Mouse (Mus musculus): ENCODE data around the gene Stk16.
A peak's percentile ranks its signal among the peaks of the same experiment; 100 is the strongest.
"Not testable (repeated sequence)": the region's sequence is repeated elsewhere in the genome, so short reads cannot be mapped to it uniquely, and the experiment has no call there.

The Stk16 gene

DNA sequence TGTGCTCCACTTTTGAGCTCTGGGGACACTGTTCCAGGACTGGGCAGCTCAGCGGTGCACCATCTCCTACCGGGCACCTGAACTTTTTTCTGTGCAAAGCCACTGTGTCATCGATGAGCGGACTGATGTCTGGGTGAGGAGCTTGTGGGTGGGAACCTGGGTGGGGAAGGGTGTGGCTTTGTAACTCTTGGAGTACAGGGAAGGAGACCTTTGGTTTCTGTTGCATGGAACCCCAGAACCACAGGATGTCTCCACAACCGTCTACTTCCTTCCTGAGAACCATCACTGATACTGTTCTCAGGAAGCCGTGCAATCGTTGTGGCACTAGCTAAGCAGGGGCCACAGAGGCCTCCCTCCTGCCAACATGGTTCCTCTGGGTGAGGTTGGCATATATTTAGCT is 2.5 kb downstream of the Stk16 start:
- peak in 1 of 2 experiments; percentile 20 for DNase-seq

DNA sequence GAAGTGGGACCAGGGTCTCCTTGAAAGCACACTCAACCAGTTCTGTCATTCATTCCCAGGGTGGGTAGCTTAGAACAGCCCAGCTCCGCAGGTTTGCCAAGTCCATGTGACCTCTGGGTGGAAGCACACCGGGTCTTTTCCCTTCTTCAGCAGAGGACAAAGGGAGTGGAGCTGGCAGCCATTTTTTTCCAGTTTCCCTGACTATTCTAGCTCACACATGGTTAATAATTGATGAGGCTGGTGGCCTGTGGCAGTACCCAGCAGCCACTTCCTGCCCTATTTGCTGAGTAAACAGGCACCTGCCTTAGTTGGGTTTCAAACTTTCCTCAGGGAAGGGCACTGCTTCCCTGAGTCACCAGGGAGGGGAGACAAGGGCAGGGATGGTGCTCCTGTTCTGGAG is 3.8 kb downstream of the Stk16 start:
- DNase-seq = no peak

GRCm38 (mm10) chr1:75214886-75215285 is 4.2 kb downstream of the Stk16 start:
- DNase-seq = no peak

DNA sequence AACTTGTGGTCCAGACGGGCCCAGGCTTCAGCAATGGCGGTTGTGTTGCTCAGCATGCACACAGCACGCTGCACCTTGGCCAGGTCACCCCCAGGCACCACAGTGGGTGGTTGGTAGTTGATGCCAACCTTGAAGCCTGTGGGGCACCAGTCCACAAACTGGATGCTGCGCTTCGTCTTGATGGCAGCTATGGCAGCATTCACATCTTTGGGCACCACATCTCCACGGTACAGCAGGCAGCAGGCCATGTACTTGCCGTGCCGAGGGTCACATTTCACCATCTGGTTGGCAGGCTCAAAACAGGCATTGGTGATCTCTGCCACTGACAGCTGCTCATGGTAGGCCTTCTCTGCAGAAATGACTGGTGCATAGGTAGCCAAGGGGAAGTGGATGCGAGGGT is 5.1 kb downstream of the Stk16 start:
- DNase-seq = no peak

GRCm38 (mm10) chr1:75216797-75217585 is 6.4 kb downstream of the Stk16 start:
- no peak for DNase-seq

- no peak for DNase-seq
These were observed 7.2 kb downstream of the Stk16 start for GRCm38 (mm10) chr1:75217893-75218226.

DNA sequence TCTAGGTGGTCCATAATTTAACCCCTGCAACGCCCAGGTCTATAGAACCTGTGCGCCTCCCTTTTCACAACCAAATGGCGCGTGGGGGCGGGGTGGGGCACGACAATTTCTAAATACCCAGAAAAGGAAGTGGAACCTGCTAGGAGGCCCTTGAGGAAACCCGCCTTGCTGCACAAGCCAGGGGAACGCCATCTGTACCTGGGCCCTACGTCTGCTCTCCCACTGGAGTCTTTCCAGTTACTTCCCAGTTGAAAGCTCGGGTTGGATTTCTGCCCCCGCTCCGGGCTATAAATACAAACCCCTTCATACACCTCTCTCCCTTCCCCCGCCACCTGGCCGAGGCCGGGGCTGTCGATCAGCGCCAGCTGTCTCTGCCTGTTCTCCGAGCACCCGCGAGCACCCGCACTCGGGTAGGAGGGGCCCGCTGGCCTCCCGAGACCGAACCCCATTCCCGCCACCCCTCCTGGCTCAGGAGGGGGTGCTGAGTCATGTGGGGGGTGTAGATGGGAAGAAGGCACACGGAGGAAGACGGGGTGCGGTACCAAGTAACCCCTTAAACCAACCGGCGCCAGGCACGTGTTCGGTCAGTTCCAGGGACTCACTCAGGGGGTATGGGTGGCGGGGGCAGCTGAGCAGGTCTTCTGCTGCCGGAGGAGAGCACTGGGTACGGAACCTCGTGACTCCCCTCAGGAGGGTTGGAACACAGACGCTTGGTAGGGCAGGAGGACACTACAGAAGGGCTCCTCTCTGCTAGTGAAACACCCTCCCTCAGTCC is 7.8 kb downstream of the Stk16 start:
- peak; percentile 53 to 63 for DNase-seq

DNA sequence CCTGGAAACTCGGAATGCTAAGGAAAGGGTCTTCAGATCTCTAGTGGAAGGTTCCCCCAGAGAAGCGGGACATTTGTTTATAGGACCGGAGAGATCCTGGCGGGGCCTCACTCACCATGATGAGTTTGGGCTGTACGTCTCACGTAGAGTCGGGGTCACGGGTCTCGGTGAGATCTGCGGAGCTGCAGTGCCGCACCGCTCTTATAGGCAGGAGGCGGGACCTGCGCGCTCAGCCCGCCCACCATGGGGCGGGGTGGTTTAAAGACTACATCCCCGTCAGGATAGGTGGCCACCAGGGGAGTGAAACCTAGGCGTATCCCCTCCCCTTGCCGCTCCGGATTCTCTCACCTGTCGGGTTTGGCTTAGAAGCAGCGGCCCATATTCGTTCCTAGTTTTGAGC is 8.4 kb downstream of the Stk16 start:
- peak; percentile 91 to 94 for DNase-seq

GRCm38 (mm10) chr1:75219531-75219930 is 8.9 kb downstream of the Stk16 start, which contains the start of gene Tuba4a:
TSS of gene Tuba4a (minus strand) at chr1:75219865.
- DNase-seq = peak in 1 of 2 experiments; percentile 40

GRCm38 (mm10) chr1:75221538-75221937 is 10.9 kb downstream of the Stk16 start:
- DNase-seq = no peak

DNA sequence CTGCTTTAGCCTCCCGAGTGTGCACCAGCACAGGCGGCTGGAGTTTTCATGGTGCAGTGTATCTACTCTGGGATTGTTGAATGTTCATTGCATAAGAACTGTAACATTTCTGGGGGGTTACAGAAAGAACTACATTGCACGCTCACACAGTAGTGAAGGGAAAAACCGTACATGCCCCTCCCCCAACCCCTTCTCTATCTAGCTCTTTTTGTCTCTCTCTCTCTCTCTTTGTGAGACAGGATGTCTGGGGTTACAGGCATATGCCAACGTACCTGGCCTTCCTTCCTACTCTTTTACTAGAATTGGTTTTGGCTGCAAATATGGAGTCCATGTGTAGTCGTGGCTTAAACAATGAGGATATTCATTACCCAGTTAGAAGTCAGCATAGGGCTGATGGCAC is 12.3 kb downstream of the Stk16 start:
- DNase-seq = no peak

- no peak for DNase-seq
These were observed 12.9 kb downstream of the Stk16 start for GRCm38 (mm10) chr1:75223532-75223931.

DNA sequence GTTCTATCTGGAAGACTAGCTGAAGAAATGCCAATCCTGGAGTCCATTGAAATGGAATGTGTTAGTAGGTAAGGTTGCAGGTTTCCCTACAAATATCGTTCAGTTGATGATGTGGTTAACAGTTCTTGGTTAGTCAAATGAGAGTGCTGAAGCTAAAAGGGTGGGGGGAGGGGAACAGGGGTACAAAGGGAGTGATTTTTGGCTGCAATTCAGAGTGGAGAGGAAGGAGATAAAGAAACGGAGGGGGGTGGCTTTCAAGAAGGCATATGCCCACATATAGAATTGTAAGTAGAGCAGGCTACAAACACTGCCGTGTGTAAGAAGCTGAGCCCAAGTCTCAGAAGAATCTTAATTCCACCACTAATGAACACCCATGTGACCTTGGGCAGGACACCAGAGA is 14.8 kb downstream of the Stk16 start:
- no peak for DNase-seq

GRCm38 (mm10) chr1:75226138-75226537 is 15.5 kb downstream of the Stk16 start:
- no peak for DNase-seq

DNA sequence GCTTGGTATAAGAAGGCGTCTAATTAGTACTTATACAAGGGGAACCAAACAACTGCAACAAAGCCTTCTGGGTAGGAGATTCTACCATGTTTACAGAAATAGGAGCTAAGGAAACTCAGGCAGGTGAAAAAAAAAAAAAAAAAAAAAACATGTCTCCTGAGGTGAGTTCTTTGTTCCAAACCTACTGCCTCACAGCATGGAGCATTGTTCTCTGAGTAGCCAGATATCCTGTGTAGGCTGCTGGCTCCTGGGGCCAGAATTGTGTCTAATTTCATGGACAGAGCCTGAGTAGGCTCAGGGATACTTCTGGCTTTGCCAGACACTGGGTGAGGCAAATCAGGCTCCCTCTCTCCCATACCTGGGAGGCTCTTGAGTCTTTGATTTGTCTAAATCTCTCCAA is 17.0 kb downstream of the Stk16 start:
- DNase-seq = no peak

- no peak for DNase-seq
These were observed 18.5 kb downstream of the Stk16 start for GRCm38 (mm10) chr1:75229158-75229557.

- no peak for DNase-seq
These were observed 19.8 kb downstream of the Stk16 start for GRCm38 (mm10) chr1:75230335-75230994.

- DNase-seq = no peak
These were observed 20.6 kb downstream of the Stk16 start for GRCm38 (mm10) chr1:75231224-75231623.

DNA sequence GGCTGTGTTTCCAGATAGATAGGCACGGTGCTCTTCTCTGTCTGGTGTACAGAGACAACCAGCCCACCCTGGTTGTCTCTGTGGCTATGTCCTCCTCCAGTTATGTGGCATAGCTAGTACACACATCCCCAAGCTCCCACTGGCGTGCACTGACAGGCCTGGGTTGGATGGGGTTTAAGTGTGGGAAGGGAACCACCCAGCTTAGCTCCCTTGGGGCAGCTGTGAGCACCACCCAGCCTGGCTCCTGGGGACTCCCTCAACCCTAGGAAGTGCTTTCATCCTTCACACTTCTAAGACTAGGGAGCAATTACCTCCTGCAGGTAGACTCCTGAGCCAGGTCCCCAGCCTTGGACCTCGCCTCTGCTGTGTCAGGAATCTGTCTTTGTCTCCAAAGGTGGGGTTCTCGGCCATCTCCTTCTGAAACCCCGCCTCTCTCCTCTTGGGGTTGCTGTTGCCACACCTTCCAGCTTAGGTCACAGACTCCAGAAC is 21.1 kb downstream of the Stk16 start, which contains the start of gene A630095N17Rik:
Gene A630095N17Rik, minus strand, starts transcription at position 439 of the 489 bp plus-strand sequence.
- DNase-seq = no peak

GRCm38 (mm10) chr1:75232489-75232888 is 21.9 kb downstream of the Stk16 start:
- DNase-seq = not testable (repeated sequence)

DNA sequence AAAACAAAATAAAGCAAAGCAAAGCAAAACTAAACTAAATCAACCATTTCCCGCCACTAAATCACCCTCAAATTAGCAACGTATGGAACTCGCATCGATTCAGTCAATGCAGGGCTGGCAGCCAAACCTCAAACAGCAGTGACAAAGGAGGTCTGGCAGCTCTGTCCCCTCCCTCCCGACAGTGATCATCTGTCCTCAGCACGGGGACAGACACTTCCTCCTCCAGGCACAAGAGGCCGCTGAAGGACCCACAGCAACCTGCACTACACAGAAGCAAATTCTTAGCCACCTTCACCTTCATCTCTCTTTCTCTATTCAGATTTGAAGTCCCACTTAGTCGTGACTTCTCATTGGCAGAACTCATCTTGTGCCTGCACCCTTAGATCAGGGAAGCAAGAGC is 24.0 kb downstream of the Stk16 start:
- DNase-seq = peak; percentile 57 to 62

DNA sequence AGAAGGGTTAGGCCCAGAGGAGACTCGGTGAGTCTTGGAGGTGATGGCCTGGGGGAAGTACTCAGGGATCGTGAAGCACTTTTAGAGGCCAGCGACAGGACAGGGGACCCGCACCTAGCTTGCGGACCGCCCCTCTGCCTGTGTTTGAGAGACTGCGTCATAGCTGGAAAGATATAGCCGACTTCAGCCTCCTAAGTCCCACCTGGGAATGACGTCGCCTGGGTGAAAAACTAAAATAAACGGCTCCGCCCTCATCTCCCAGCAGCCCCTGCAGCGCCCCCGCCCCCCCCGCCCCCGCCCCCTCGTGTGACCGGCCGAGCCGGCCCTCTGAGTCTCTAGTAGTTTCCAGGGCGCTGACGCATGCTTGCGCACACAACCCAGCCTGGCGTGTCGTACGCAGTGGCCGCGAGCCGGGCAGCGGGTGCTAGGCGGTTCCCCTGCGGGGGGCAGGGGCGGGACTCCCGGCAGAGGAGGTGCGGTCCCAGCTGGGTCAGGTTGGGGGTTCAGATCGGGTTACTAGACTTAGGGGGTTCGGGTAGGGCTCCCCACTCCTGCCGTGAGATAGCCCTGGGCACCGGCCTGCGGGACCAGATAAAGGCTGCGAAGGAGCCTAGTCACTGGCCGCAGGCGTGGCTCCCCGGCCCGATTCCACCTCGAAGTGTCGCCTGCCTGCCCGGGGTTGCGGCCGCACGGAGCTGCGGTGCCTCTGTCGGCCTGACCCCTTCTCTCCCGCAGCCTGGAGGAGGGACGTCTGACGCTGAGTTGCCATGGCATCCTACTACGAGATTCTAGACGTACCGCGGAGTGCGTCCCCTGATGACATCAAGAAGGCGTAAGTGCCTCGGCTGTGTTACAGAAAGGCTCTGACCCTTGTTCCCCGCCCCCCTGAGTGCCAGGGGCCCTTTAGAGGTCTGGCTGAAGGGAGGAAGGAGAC is 25.7 kb downstream of the Stk16 start, which contains the start of gene Dnajb2:
Gene Dnajb2, plus strand, starts transcription at position 290 of the 934 bp plus-strand sequence.
- DNase-seq = peak; percentile 67 to 79
